Mouse (Mus musculus): ENCODE data around the gene Frmd4b.
A peak's percentile ranks its signal among the peaks of the same experiment; 100 is the strongest.
"Not testable (repeated sequence)": the region's sequence is repeated elsewhere in the genome, so short reads cannot be mapped to it uniquely, and the experiment has no call there.

Gene Frmd4b

GRCm38 (mm10) chr6:97289838-97290237, 327.5 kb downstream of the Frmd4b start:
- no peak for DNase-seq (ENCODE audit: low spot score in 2 of 2)

- DNase-seq (ENCODE audit: low spot score in 2 of 2): no peak
Observed at GRCm38 (mm10) chr6:97289316-97289820, 328.0 kb downstream of the Frmd4b start.

DNA sequence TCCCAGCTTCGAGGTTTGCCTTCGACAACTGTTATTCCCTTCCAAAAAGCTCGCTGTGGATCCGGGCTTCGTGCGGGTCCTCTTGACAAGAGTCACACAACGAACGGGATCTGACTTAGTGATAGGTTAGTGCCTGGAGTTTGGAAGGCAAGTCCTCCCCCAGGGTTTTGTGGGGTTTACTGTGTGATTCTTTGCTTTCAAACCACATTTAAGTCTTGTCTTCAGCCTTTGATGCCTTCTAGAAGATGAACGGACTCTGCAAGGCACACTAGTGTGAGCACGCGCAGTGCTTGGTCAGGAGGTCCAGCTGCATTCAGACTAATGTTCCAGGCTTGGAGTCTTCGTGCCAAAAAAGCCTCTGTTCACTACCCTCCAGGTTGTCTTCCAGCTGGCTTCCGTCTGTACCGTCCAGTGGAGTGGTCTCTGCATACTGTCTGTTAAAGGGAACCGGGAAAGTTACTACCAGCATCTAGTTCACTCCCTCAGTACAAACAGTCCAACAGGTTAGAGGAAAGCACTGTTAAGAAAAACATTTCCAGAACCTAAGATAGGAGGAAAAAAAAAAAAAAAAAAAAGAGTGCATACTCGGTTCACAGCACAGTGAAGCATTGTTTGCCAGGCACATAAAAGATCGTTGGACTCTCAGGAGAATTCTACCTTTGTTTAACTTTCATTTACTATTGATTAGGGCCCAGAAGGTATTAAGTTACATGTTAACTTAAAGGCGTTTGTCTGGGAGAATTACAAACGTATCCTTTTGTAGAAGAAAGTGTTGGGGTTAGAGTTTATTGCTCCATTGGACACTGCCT, 329.1 kb downstream of the Frmd4b start:
- no peak for DNase-seq (ENCODE audit: low spot score in 2 of 2)

DNA sequence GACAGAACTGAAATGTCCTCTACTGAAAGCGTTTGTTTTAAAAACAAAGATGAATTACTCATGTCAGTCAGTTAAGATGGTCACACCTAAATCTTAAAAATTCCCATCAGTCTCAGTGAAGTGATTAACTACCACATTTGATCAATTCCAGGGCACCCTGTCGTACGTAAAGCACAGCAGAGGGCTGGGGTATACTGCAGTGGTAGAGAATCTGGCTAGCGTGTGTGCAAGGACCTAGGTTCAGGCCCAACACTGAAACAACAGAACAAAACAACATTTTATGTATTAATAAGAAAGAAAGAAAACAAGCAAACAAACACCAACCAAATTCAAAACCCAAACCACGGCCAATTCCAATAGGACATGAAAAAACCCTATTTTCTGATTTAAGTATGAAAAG, 331.0 kb downstream of the Frmd4b start:
- DNase-seq (ENCODE audit: low spot score in 2 of 2): no peak

- no peak for DNase-seq (ENCODE audit: low spot score in 2 of 2)
Observed at GRCm38 (mm10) chr6:97283676-97284075, 333.7 kb downstream of the Frmd4b start.

DNA sequence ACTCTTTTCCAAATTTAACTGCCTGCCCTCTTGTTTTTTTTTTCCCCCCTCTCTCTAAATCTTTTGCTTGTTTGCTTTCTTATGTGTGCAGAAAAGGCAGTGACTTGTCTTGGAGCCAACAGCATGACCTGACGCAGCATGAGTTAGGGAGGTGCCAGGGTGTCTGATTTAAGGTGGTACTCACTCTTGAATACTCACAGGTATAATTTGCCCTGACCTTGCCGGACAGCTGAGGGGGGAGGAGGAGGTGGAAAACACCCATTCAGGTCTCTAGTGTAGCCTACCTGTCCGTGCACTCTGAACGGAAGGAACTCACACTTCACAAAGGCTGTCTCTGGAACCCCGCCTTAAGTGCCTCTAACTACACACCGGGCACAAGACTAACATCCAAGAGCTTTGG, 338.5 kb downstream of the Frmd4b start:
- DNase-seq (ENCODE audit: low spot score in 2 of 2): no peak

GRCm38 (mm10) chr6:97278014-97278787, 339.1 kb downstream of the Frmd4b start:
- DNase-seq (ENCODE audit: low spot score in 2 of 2): peak; percentile 56 to 65

- no peak for DNase-seq (ENCODE audit: low spot score in 2 of 2)
Observed at GRCm38 (mm10) chr6:97276890-97277497, 340.3 kb downstream of the Frmd4b start.

GRCm38 (mm10) chr6:97276366-97276765, 341.0 kb downstream of the Frmd4b start:
- DNase-seq (ENCODE audit: low spot score in 2 of 2): no peak

- no peak for DNase-seq (ENCODE audit: low spot score in 2 of 2)
Observed at GRCm38 (mm10) chr6:97275760-97276159, 341.6 kb downstream of the Frmd4b start.

DNA sequence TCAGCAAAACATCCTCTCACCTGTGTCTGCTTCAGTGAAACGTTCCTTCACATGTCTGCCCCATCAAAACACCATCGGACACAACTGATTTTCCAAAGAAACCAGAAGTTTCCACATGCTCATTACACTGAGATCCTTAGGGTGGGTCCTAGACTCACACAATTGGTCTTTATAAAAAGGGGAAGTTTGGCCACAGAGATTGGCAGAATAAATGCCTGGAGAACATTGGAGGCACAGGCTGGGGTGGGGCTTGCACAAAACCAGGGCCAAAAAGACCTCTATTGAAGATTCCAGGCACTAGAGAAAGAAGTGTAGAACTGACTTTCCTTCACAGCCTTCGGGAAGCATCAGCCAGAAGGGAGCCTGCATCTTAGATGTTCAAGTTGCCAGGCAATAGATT, 343.6 kb downstream of the Frmd4b start:
- no peak for DNase-seq (ENCODE audit: low spot score in 2 of 2)

DNA sequence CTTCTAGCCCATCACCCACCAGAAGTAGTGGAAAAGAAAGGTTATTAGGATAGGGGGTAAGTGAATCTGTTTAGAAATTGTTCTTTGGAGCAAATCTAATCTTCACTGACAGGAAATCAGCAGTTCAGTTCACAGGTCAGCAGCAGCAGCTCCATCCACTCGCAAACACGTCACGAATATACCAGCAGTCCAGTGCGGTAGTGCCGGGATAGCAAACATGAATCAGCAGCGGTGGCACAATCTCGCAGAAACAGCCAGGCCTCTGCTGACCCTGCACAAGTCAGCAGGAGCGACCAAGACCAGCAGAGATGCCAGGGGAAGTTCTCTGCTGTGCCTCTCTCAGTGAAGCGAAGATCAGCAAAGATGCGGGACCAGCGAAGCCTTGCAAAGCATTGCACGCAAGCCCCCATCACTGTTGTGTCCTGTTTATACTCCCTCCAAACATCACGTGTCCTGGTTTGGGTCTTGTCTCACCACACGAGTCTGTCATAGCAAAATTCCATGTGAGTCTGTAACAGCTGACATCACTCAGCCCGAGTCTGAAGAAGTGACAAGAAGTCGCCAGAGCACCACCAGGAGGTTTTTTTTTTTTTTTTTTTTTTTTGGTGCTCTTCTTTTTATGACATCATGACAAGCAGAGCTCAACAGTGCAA, 344.2 kb downstream of the Frmd4b start:
- DNase-seq (ENCODE audit: low spot score in 2 of 2): no peak

GRCm38 (mm10) chr6:97272349-97272748, 345.0 kb downstream of the Frmd4b start:
- no peak for DNase-seq (ENCODE audit: low spot score in 2 of 2)

DNA sequence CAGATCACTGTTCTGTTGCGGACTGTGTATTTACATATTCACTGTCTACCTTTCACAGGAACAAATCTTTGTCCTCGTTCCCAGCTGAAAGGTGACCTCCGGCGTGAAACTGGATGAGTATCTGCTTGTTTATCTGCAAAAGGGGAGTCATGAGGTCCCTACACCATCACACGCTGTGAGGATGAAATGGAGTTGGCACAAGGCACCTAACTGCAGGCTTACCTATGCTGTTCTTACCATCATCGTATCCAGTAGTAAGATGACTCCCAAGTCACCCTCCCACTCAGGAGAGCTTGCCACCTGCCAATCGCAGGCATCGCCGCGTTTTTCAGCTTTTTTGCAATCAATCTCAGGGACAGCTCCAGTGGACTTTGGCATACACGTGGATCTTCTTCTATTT, 347.7 kb downstream of the Frmd4b start:
- DNase-seq (ENCODE audit: low spot score in 2 of 2): no peak

DNA sequence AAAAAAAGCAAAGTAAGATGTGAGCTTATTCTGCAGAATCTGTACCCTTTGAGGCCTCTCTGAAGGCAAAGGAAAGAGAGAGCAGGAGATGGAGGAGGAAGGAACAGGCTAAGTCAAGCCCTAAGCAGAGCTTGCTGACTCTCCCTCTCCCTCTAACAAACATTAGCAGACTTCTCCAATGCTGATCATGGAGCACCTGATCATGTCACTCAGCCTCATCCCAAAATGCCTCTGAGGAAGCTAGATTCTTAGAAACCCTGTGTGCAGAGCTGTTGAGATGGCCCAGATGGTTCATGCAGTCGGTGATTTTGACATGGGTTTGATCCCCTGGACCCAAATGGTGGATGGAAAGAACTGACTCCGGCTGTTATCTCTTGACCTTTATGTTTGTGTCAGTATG, 350.2 kb downstream of the Frmd4b start:
- DNase-seq (ENCODE audit: low spot score in 2 of 2): no peak

- no peak for DNase-seq (ENCODE audit: low spot score in 2 of 2)
Observed at GRCm38 (mm10) chr6:97266661-97267060, 350.7 kb downstream of the Frmd4b start.

GRCm38 (mm10) chr6:97265705-97266104, 351.6 kb downstream of the Frmd4b start:
- DNase-seq (ENCODE audit: low spot score in 2 of 2): no peak

DNA sequence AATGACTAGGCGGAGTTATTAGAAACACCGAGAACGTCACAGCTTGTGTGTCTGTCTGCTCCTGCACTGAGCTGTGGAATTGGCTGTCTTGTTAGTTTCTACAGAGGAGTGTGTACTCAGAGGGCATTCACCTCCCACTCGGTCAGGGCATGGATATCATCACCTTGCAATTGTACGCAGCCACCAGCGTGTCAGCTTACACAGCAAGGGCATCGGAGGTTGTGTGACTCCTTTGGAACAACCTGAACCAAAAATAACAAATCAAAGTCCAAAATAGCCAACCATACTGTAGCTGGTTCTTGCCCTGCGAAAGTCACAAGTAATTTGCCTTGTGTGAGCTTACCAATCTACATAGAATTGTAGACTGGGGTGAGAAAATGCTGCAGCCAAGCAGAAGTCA, 352.1 kb downstream of the Frmd4b start:
- DNase-seq (ENCODE audit: low spot score in 2 of 2): no peak

DNA sequence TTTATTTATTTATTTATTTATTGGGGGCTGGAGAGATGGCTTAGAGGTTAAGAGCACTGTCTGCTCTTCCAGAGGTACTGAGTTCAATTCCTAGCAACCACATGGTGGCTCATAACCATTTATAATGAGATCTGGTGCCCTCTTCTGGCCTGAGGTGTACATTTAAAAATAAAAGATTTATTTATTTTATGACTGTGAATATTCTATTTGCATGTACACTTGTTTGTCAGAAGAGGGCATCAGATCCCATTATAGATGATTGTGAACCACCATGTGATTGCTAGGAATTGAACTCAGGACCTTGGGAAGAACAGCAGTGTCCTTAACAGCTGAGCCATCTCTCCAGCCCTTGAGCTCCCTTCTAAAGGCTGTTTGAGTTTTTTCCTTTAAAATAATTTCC, 353.6 kb downstream of the Frmd4b start:
- DNase-seq (ENCODE audit: low spot score in 2 of 2): not testable (repeated sequence)

DNA sequence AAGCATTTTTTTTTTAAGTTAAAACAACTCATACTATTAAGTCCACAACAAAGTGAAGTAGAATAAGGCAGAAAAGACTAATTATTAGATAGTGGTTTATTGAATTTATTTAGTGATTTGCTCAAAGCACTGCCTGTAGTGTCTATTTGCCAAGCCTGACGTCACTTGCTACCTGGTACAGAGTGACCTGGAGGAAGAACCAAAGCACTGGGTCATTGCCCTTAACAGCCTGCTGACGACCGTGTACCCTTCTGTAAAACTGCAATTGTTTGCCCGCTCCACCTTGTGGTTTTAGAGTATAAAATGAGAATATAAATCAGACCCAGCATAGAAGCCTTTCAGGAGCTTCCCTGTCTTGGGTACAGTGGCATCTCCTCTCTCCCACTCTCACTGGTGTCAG, 355.1 kb downstream of the Frmd4b start:
- DNase-seq (ENCODE audit: low spot score in 2 of 2): no peak

DNA sequence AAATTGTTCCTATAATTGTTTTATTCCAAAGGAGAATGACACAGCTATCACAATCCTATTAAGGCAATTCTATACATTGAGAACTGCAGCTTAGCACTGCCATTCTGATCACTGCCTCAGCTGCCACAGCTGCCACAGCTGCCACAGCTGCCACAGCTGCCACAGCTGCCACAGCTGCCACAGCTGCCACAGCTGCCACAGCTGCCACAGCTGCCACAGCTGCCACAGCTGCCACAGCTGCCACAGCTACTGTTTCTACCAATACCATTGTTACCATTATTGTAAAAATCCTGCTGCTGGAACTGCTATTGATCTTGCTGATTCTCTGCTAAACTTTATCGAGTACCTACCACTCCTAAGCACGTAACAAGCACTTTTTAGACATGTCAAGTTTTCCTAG, 357.4 kb downstream of the Frmd4b start:
- DNase-seq (ENCODE audit: low spot score in 2 of 2): not testable (repeated sequence)

GRCm38 (mm10) chr6:97258489-97258888, 358.9 kb downstream of the Frmd4b start:
- no peak for DNase-seq (ENCODE audit: low spot score in 2 of 2)
